Mouse (Mus musculus): ENCODE data around the gene Anp32e. TPM values are rescaled to one million over a fixed set of nuclear protein-coding genes. Genes with fewer than 3 reads are reported as not detected.
"Not testable (repeated sequence)": the region's sequence is repeated elsewhere in the genome, so short reads cannot be mapped to it uniquely, and the experiment has no call there.

The Anp32e gene
- total RNA-seq, 1 experiment = 50.8 TPM

GRCm38 (mm10) chr3:95963230-95963629 lies 34.2 kb downstream of the Anp32e start:
- TF ChIP-seq HCFC1 (IDR thresholded peaks at IDR 0.05; ENCODE audit: borderline replicate concordance, insufficient read depth, low read length) (no peak), ZC3H11A (IDR thresholded peaks at IDR 0.05; ENCODE audit: borderline replicate concordance, low read depth, low read length) (no peak), MAFK (IDR thresholded peaks at IDR 0.05; ENCODE audit: insufficient read depth, low read depth, low read length) (no peak), CHD2 (IDR thresholded peaks at IDR 0.05; ENCODE audit: low read depth, low read length) (no peak), ZNF384 (IDR thresholded peaks at IDR 0.05; ENCODE audit: low read depth, low read length) (no peak)
- H3K9ac ChIP-seq (ENCODE audit: insufficient read depth, low read depth, low read length, poor library complexity, severe bottlenecking) = no peak overlapping the region
- H3K4me1 ChIP-seq (ENCODE audit: control insufficient read depth in 2 of 2, insufficient read depth in 2 of 2, low read length in 2 of 2, poor library complexity in 1 of 2) = no peaks in the 10 kb centered on the region
- no peak overlapping the region for H3K27ac ChIP-seq (ENCODE audit: insufficient read depth, low read depth, low read length, poor library complexity, severe bottlenecking)
- no peaks in the 10 kb centered on the region for H3K9me3 ChIP-seq (ENCODE audit: control insufficient read depth, insufficient read depth, low read depth, low read length)
- in situ Hi-C loops (cut with MboI; ENCODE audit: low sequenced_read_pairs in 2 of 2, unreplicated experiment in 2 of 2) = no loop called here
- H3K4me3 ChIP-seq (ENCODE audit: insufficient read depth in 1 of 2, low read depth in 1 of 2, low read length in 2 of 2, poor library complexity in 1 of 2, severe bottlenecking in 1 of 2) = no peak overlapping the region
- DNase-seq (ENCODE audit: low read depth, low spot score) = no peak
- no peaks in the 10 kb centered on the region for H3K36me3 ChIP-seq (ENCODE audit: control insufficient read depth, insufficient read depth, low read length, poor library complexity, severe bottlenecking)

- DNase-seq (ENCODE audit: low read depth, low spot score) = no peak
- in situ Hi-C loops (cut with MboI; ENCODE audit: low sequenced_read_pairs in 2 of 2, unreplicated experiment in 2 of 2) = no loop called here
- TF ChIP-seq HCFC1 (IDR thresholded peaks at IDR 0.05; ENCODE audit: borderline replicate concordance, insufficient read depth, low read length) (no peak), ZNF384 (IDR thresholded peaks at IDR 0.05; ENCODE audit: low read depth, low read length) (no peak), ZC3H11A (IDR thresholded peaks at IDR 0.05; ENCODE audit: borderline replicate concordance, low read depth, low read length) (no peak), MAFK (IDR thresholded peaks at IDR 0.05; ENCODE audit: insufficient read depth, low read depth, low read length) (no peak), CHD2 (IDR thresholded peaks at IDR 0.05; ENCODE audit: low read depth, low read length) (no peak)
- Histone ChIP-seq H3K4me1 (ENCODE audit: control insufficient read depth in 2 of 2, insufficient read depth in 2 of 2, low read length in 2 of 2, poor library complexity in 1 of 2) (no peaks in the 10 kb centered on the region), H3K27ac (ENCODE audit: insufficient read depth, low read depth, low read length, poor library complexity, severe bottlenecking) (no peak overlapping the region), H3K9ac (ENCODE audit: insufficient read depth, low read depth, low read length, poor library complexity, severe bottlenecking) (no peak overlapping the region), H3K4me3 (ENCODE audit: insufficient read depth in 1 of 2, low read depth in 1 of 2, low read length in 2 of 2, poor library complexity in 1 of 2, severe bottlenecking in 1 of 2) (no peak overlapping the region), H3K36me3 (ENCODE audit: control insufficient read depth, insufficient read depth, low read length, poor library complexity, severe bottlenecking) (no peaks in the 10 kb centered on the region), H3K9me3 (ENCODE audit: control insufficient read depth, insufficient read depth, low read depth, low read length) (no peaks in the 10 kb centered on the region)
These were observed 34.6 kb downstream of the Anp32e start for GRCm38 (mm10) chr3:95963681-95964080.

- no peaks in the 10 kb centered on the region for H3K9me3 ChIP-seq (ENCODE audit: control insufficient read depth, insufficient read depth, low read depth, low read length)
- H3K4me3 ChIP-seq (ENCODE audit: insufficient read depth in 1 of 2, low read depth in 1 of 2, low read length in 2 of 2, poor library complexity in 1 of 2, severe bottlenecking in 1 of 2) = no peak overlapping the region; a peak in 1 of 4 replicates
- no peak for DNase-seq (ENCODE audit: low read depth, low spot score)
- H3K27ac ChIP-seq (ENCODE audit: insufficient read depth, low read depth, low read length, poor library complexity, severe bottlenecking) = no peak overlapping the region
- no peak overlapping the region for H3K9ac ChIP-seq (ENCODE audit: insufficient read depth, low read depth, low read length, poor library complexity, severe bottlenecking)
- in situ Hi-C loops (cut with MboI; ENCODE audit: low sequenced_read_pairs in 2 of 2, unreplicated experiment in 2 of 2) = no loop called here
- TF ChIP-seq HCFC1 (IDR thresholded peaks at IDR 0.05; ENCODE audit: borderline replicate concordance, insufficient read depth, low read length) (no peak), MAFK (IDR thresholded peaks at IDR 0.05; ENCODE audit: insufficient read depth, low read depth, low read length) (no peak), ZNF384 (IDR thresholded peaks at IDR 0.05; ENCODE audit: low read depth, low read length) (no peak), CHD2 (IDR thresholded peaks at IDR 0.05; ENCODE audit: low read depth, low read length) (no peak), ZC3H11A (IDR thresholded peaks at IDR 0.05; ENCODE audit: borderline replicate concordance, low read depth, low read length) (peak; percentile 72)
- H3K36me3 ChIP-seq (ENCODE audit: control insufficient read depth, insufficient read depth, low read length, poor library complexity, severe bottlenecking) = no peaks in the 10 kb centered on the region
- H3K4me1 ChIP-seq (ENCODE audit: control insufficient read depth in 2 of 2, insufficient read depth in 2 of 2, low read length in 2 of 2, poor library complexity in 1 of 2) = no peaks in the 10 kb centered on the region
These were observed 36.7 kb downstream of the Anp32e start for GRCm38 (mm10) chr3:95965518-95966451.

- in situ Hi-C loops (cut with MboI; ENCODE audit: low sequenced_read_pairs in 2 of 2, unreplicated experiment in 2 of 2) = no loop called here
- no peak for DNase-seq (ENCODE audit: low read depth, low spot score)
- Histone ChIP-seq H3K27ac (ENCODE audit: insufficient read depth, low read depth, low read length, poor library complexity, severe bottlenecking) (no peak overlapping the region), H3K4me1 (ENCODE audit: control insufficient read depth in 2 of 2, insufficient read depth in 2 of 2, low read length in 2 of 2, poor library complexity in 1 of 2) (peaks cover 0 to 2% of the 10 kb centered on the region in 2 experiments; a peak in 1 of 4 replicates), H3K4me3 (ENCODE audit: insufficient read depth in 1 of 2, low read depth in 1 of 2, low read length in 2 of 2, poor library complexity in 1 of 2, severe bottlenecking in 1 of 2) (no peak overlapping the region), H3K9ac (ENCODE audit: insufficient read depth, low read depth, low read length, poor library complexity, severe bottlenecking) (no peak overlapping the region), H3K9me3 (ENCODE audit: control insufficient read depth, insufficient read depth, low read depth, low read length) (no peaks in the 10 kb centered on the region), H3K36me3 (ENCODE audit: control insufficient read depth, insufficient read depth, low read length, poor library complexity, severe bottlenecking) (no peaks in the 10 kb centered on the region)
- TF ChIP-seq ZC3H11A (IDR thresholded peaks at IDR 0.05; ENCODE audit: borderline replicate concordance, low read depth, low read length) (no peak), ZNF384 (IDR thresholded peaks at IDR 0.05; ENCODE audit: low read depth, low read length) (no peak), HCFC1 (IDR thresholded peaks at IDR 0.05; ENCODE audit: borderline replicate concordance, insufficient read depth, low read length) (no peak), MAFK (IDR thresholded peaks at IDR 0.05; ENCODE audit: insufficient read depth, low read depth, low read length) (no peak), CHD2 (IDR thresholded peaks at IDR 0.05; ENCODE audit: low read depth, low read length) (no peak)
These were observed 40.2 kb downstream of the Anp32e start for GRCm38 (mm10) chr3:95969277-95969676.

- not testable (repeated sequence) for H3K27ac ChIP-seq (ENCODE audit: insufficient read depth, low read depth, low read length, poor library complexity, severe bottlenecking); H3K9ac ChIP-seq (ENCODE audit: insufficient read depth, low read depth, low read length, poor library complexity, severe bottlenecking); H3K36me3 ChIP-seq (ENCODE audit: control insufficient read depth, insufficient read depth, low read length, poor library complexity, severe bottlenecking); H3K9me3 ChIP-seq (ENCODE audit: control insufficient read depth, insufficient read depth, low read depth, low read length); H3K4me3 ChIP-seq (ENCODE audit: insufficient read depth in 1 of 2, low read depth in 1 of 2, low read length in 2 of 2, poor library complexity in 1 of 2, severe bottlenecking in 1 of 2); DNase-seq (ENCODE audit: low read depth, low spot score); H3K4me1 ChIP-seq (ENCODE audit: control insufficient read depth in 2 of 2, insufficient read depth in 2 of 2, low read length in 2 of 2, poor library complexity in 1 of 2)
- in situ Hi-C loops (cut with MboI; ENCODE audit: low sequenced_read_pairs in 2 of 2, unreplicated experiment in 2 of 2) = loop anchor here (5.0 kb wide), 2 partner anchors 82 to 87 kb away; partner anchors contain the start of gene Vps45 (in 1 of the 2)
These were observed 41.6 kb downstream of the Anp32e start for GRCm38 (mm10) chr3:95970661-95971060.

Data from ES-E14 (cell line).